Mouse (Mus musculus): ENCODE results near the gene Ogdhl.
"Not testable (repeated sequence)": the region's sequence is repeated elsewhere in the genome, so short reads cannot be mapped to it uniquely, and the experiment has no call there.

The Ogdhl gene

GRCm38 (mm10) chr14:32321732-32322685 lies at the start of gene Ogdhl:
Ogdhl (plus strand) TSS chr14:32322019.
- peak; percentile 54 to 60 for DNase-seq

- no peak for DNase-seq
Measured at GRCm38 (mm10) chr14:32301622-32302021, 20.2 kb upstream of the Ogdhl start.

GRCm38 (mm10) chr14:32302423-32302822 lies 19.4 kb upstream of the Ogdhl start:
- no peak for DNase-seq

- DNase-seq = no peak
Measured at GRCm38 (mm10) chr14:32304921-32305320, 16.9 kb upstream of the Ogdhl start.

- DNase-seq = peak; percentile 30 to 34
Measured at GRCm38 (mm10) chr14:32309876-32310275, 11.9 kb upstream of the Ogdhl start.

GRCm38 (mm10) chr14:32311381-32312035 lies 10.3 kb upstream of the Ogdhl start:
- DNase-seq = no peak

GRCm38 (mm10) chr14:32317822-32318221 lies 4.0 kb upstream of the Ogdhl start:
- no peak for DNase-seq

GRCm38 (mm10) chr14:32323221-32323620 lies 1.4 kb downstream of the Ogdhl start:
- no peak for DNase-seq

GRCm38 (mm10) chr14:32327366-32327765 lies 5.5 kb downstream of the Ogdhl start:
- no peak for DNase-seq

GRCm38 (mm10) chr14:32332515-32333445 lies 11.0 kb downstream of the Ogdhl start:
- no peak for DNase-seq

GRCm38 (mm10) chr14:32336021-32336420 lies 14.2 kb downstream of the Ogdhl start:
- no peak for DNase-seq

- DNase-seq = no peak
Measured at GRCm38 (mm10) chr14:32336547-32336946, 14.7 kb downstream of the Ogdhl start.

- no peak for DNase-seq
Measured at GRCm38 (mm10) chr14:32341823-32342222, 20.0 kb downstream of the Ogdhl start.

GRCm38 (mm10) chr14:32344176-32344575 lies 22.4 kb downstream of the Ogdhl start:
- DNase-seq = no peak

- no peak for DNase-seq
Measured at GRCm38 (mm10) chr14:32344694-32345093, 22.9 kb downstream of the Ogdhl start.

GRCm38 (mm10) chr14:32347307-32347706 lies 25.5 kb downstream of the Ogdhl start:
- no peak for DNase-seq

- DNase-seq = not testable (repeated sequence)
Measured at GRCm38 (mm10) chr14:32351181-32351920, 29.5 kb downstream of the Ogdhl start.

- DNase-seq = no peak
Measured at GRCm38 (mm10) chr14:32364359-32364758, 42.5 kb downstream of the Ogdhl start.

GRCm38 (mm10) chr14:32369756-32370155 lies 47.9 kb downstream of the Ogdhl start:
- no peak for DNase-seq

- no peak for DNase-seq
Measured at GRCm38 (mm10) chr14:32372510-32372909, 50.7 kb downstream of the Ogdhl start.

- DNase-seq = no peak
Measured at GRCm38 (mm10) chr14:32379395-32380098, 57.7 kb downstream of the Ogdhl start.

All from thymus, postnatal 36 days (tissue).